ENCODE assay signal across 19 mouse cellular contexts in the genomic region with DNA sequence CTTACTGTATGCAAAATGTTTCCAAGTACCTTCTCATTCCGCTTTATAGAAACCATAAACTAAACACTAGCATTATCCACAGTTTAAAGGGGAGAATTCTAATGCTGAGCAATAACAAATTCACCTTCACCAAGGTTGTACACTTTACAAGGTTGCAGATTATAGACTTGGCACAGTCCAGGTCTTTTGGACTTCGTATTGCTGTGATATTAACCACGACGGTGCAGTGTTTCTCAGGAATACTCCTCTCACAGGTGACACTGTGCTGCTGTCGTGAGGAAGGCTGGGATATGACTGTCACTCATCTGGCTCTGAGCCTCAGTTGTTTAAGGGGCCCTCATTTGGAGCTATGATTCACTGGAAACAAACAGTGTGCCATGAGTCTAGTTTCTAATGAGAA.
DNase-seq lines count a peak whose midpoint lies in the region; ATAC-seq and TF ChIP-seq lines count a peak whose summit lies in the region.
"Had no signal": no experiment of that assay in that cellular context is flagged by ENCODE, and none has a peak within 500 bp of the region (broad histone marks: within the 10 kb centered on the region; RNA-seq: fewer than 3 reads in every experiment).

No protein-coding gene starts in this region.

- no peaks in the 10 kb centered on the region for H3K36me3 ChIP-seq in heart, embryonic 15.5 days
- no peaks in the 10 kb centered on the region for H3K36me3 ChIP-seq in heart, postnatal 0 days (replicated peaks; ENCODE audit: control insufficient read depth, insufficient read depth, low read length)
- H3K36me3 ChIP-seq: embryonic facial prominence, embryonic 12.5 days; hindbrain, embryonic 15.5 days; limb, embryonic 10.5 days; liver, embryonic 12.5 days; neural tube, embryonic 15.5 days had no signal

- H3K4me3 ChIP-seq in heart, embryonic 15.5 days, result no peak overlapping the region
- no peak overlapping the region for H3K4me3 ChIP-seq in heart, postnatal 0 days (ENCODE audit: low read depth, low read length)
- H3K4me3 ChIP-seq: embryonic facial prominence, embryonic 12.5 days; hindbrain, embryonic 15.5 days; limb, embryonic 10.5 days; liver, embryonic 12.5 days; neural tube, embryonic 15.5 days had no signal

- peaks cover 26% of the 10 kb centered on the region for H3K4me1 ChIP-seq in heart, embryonic 15.5 days (replicated peaks)
- H3K4me1 ChIP-seq in heart, postnatal 0 days (ENCODE audit: control insufficient read depth, insufficient read depth), result peaks cover 27% of the 10 kb centered on the region
- H3K4me1 ChIP-seq: embryonic facial prominence, embryonic 12.5 days; hindbrain, embryonic 15.5 days; limb, embryonic 10.5 days; liver, embryonic 12.5 days had no signal

- H3K9me3 ChIP-seq in heart, embryonic 15.5 days (replicated peaks), result no peaks in the 10 kb centered on the region
- H3K9me3 ChIP-seq in heart, postnatal 0 days (replicated peaks; ENCODE audit: control insufficient read depth, low read length), result no peaks in the 10 kb centered on the region
- H3K9me3 ChIP-seq: embryonic facial prominence, embryonic 12.5 days; hindbrain, embryonic 15.5 days; limb, embryonic 10.5 days; liver, embryonic 12.5 days; neural tube, embryonic 15.5 days had no signal

- no peak for TF ChIP-seq EP300 in heart, postnatal 0 days (IDR thresholded peaks at IDR 0.05; ENCODE audit: low read depth)

- 0 out of 2 replicates have a peak, but pooled peaks have one; percentile 24 for ATAC-seq in frontal cortex, adult (ENCODE audit: low TSS enrichment)
- no peak for ATAC-seq in heart, embryonic 15.5 days (replicated peaks; ENCODE audit: insufficient number of reproducible peaks, insufficient read depth, low FRiP score, low read depth)
- peak; percentile 55 for ATAC-seq in heart, postnatal 0 days (ENCODE audit: insufficient read depth, low read depth)
- ATAC-seq: liver, embryonic 12.5 days; Patski had no signal

- H3K27me3 ChIP-seq in heart, embryonic 15.5 days, result no peaks in the 10 kb centered on the region
- H3K27me3 ChIP-seq in heart, postnatal 0 days (ENCODE audit: control insufficient read depth, insufficient read depth, low read length), result no peaks in the 10 kb centered on the region
- H3K27me3 ChIP-seq: embryonic facial prominence, embryonic 12.5 days; hindbrain, embryonic 15.5 days; liver, embryonic 12.5 days; neural tube, embryonic 15.5 days had no signal

- no peak for DNase-seq in frontal cortex, postnatal 25 days (ENCODE audit: low spot score in 2 of 2)
- no peak for DNase-seq in heart, adult 11 months
- peak; percentile 27 for DNase-seq in brain, adult 2 months (ENCODE audit: low read depth, low spot score)
- no peak for DNase-seq in heart, postnatal 0 days (ENCODE audit: low spot score)
- DNase-seq in embryo, embryonic 10.5 days (ENCODE audit: low spot score), result no peak
- DNase-seq: B cell, adult 2 months; cerebellum, postnatal 14 days; kidney, postnatal 4 days; right cerebral cortex, adult 18-20 months; spleen, adult 18-20 months; thymus, postnatal 36 days had no signal

- no peak for TF ChIP-seq CTCF in heart, postnatal 0 days (IDR thresholded peaks at IDR 0.05; ENCODE audit: low read depth)

- H3K27ac ChIP-seq in heart, embryonic 15.5 days, result peak overlapping the region; percentile 77
- peak overlapping the region; percentile 68 for H3K27ac ChIP-seq in heart, postnatal 0 days (ENCODE audit: low read depth)
- H3K27ac ChIP-seq: embryonic facial prominence, embryonic 12.5 days; hindbrain, embryonic 15.5 days; limb, embryonic 10.5 days; liver, embryonic 12.5 days; neural tube, embryonic 15.5 days had no signal

- H3K9ac ChIP-seq in heart, embryonic 15.5 days, result no peak overlapping the region
- H3K9ac ChIP-seq in heart, postnatal 0 days (replicated peaks; ENCODE audit: low read depth, low read length), result no peak overlapping the region
- H3K9ac ChIP-seq: embryonic facial prominence, embryonic 12.5 days; hindbrain, embryonic 15.5 days; liver, embryonic 12.5 days; neural tube, embryonic 15.5 days had no signal

- WGBS in heart, embryonic 15.5 days, result 43% methylated on average over 5 of the region's 5 CpGs
- 39% methylated on average over 5 of the region's 5 CpGs for WGBS in heart, postnatal 0 days

- H3K4me2 ChIP-seq in heart, embryonic 15.5 days, result no peak overlapping the region
- no peak overlapping the region for H3K4me2 ChIP-seq in heart, postnatal 0 days (ENCODE audit: low read depth, low read length)
- H3K4me2 ChIP-seq: embryonic facial prominence, embryonic 12.5 days; hindbrain, embryonic 15.5 days; liver, embryonic 12.5 days; neural tube, embryonic 15.5 days had no signal
